Mouse (Mus musculus) limb, embryonic 10.5 days (tissue): ENCODE measurements around the gene Zc3hc1. TPM values are rescaled to one million over a fixed set of nuclear protein-coding genes. Genes with fewer than 3 reads are reported as not detected.

Experiments used
- DNase-seq: peaks from one replicate; pipeline ENCODE4 v3.0.0-alpha.2; 2017; ENCODE audit warnings: low spot score
- H3K27ac ChIP-seq: fragments of 300-500 bp; sonication (generic); 2 replicates; pipeline ENCODE4 v1.5.1; 2016; ENCODE audit warnings: mild to moderate bottlenecking
- H3K27me3 ChIP-seq: fragments of 300-500 bp; sonication (generic); 2 replicates; pipeline ENCODE4 v1.6.1; 2016; ENCODE audit warnings: low read depth, mild to moderate bottlenecking; ENCODE audit not compliant: poor library complexity, severe bottlenecking
- H3K36me3 ChIP-seq: fragments of 300-500 bp; sonication (generic); 2 replicates; pipeline ENCODE4 v1.6.1; 2016; ENCODE audit warnings: mild to moderate bottlenecking, moderate library complexity
- H3K4me1 ChIP-seq: fragments of 300-500 bp; sonication (generic); 2 replicates; pipeline ENCODE4 v1.6.1; 2016
- H3K4me3 ChIP-seq: fragments of 300-500 bp; sonication (generic); 2 replicates; pipeline ENCODE4 v1.5.1; 2016; ENCODE audit warnings: mild to moderate bottlenecking, moderate library complexity
- H3K9me3 ChIP-seq: fragments of 300-500 bp; sonication (generic); replicated peaks from 2 replicates; pipeline ENCODE4 v1.6.1; 2016; ENCODE audit warnings: mild to moderate bottlenecking
- WGBS: fragments of 180-500 bp; shearing (Covaris S2); methylation state at CpG from one replicate; pipeline ENCODE4 v1.1.7; 2016; 5-methylcytosine and 5-hydroxymethylcytosine counted together
- polyA plus RNA-seq: library from polyadenylated mRNA; unstranded; fragments of >200 nt; fragmentation: Nextera tagmentation; extraction: Ambion mirVana; gene quantifications from 2 replicates; pipeline ENCODE4 v1.2.1, GENCODE M21; 2016

The Zc3hc1 gene
- 91.3 and 95.9 TPM in 2 replicates for polyA plus RNA-seq

DNA sequence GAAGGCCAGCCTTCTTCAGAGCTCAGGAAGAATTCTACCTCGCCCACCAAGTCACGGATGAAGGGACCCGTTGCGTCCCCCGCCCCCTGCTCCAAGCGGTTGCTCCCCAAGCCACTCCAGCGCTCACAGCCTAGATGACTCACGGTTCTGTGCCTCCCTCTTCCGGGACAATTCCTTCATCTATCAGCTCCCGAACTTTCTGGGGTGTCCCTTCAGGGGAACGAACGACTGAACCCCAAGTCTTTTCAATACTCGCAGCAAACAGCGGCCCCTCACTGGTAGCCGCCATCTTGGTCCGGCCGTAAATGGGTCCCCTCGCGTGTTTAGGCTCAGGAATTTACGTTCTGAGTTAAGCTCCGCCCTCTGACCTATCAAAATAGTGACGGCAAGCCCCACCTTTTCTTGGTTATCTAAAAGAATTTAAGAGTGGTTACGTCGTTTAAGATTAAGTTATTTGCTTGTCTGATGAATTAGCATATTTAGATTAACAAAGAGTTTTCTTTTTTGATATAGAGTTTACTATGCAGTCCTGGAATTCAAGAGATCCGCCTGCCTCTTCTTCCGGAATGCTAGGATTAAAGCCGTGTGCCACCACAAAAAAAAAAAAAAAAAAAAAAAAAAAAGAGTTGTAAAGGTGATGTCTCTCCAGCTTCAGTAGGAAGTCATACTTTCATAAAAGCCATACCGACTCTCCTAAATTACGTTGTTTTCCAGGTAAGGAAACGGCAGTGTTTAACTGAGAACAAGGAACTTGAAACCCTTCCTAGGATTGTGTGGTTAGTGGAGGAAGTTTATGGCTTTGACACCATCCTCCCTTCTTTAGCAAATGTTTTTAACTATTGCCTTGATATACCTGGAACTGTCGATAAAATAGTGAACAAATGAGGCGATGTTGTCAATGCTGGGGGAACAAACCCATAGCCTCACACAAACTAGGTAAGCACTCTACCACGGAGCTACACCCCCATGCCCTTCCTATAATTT lies at the start of gene Zc3hc1:
Gene Zc3hc1 (minus strand): TSS at position 315 of the 984 bp plus-strand sequence.
- peaks cover 5% of the 10 kb centered on the region; the same call in 1 of the 2 replicates for H3K4me1 ChIP-seq
- no peaks in the 10 kb centered on the region for H3K27me3 ChIP-seq
- peak within 1 kb of the TSS; percentile 86 for H3K27ac ChIP-seq
- 19% methylated on average over 33 of the region's 33 CpGs for WGBS
- peaks cover 14% of the 10 kb centered on the region for H3K36me3 ChIP-seq
- peak within 1 kb of the TSS; percentile 71 for H3K4me3 ChIP-seq
- peak; percentile 82 for DNase-seq
- H3K9me3 ChIP-seq: no peaks in the 10 kb centered on the region

DNA sequence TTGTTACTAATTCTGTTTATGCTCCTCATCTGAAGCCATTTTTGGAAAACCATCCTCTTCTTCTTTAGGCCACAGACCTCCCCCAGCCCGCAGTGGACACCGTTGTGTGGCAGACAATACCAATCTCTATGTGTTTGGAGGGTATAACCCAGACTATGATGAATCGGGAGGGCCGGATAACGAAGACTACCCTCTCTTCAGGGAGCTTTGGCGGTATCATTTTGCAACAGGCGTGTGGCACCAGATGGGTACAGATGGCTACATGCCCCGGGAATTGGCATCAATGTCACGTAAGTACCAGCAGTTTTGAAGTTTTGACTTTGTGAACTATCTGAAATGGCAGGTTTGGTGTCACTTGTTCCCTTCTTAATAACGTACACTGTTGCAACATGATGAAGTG lies 48.7 kb upstream of the Zc3hc1 start:
- Histone ChIP-seq H3K27ac (no peak overlapping the region), H3K4me3 (no peak overlapping the region), H3K4me1 (peaks cover 3% of the 10 kb centered on the region; the same call in 1 of the 2 replicates), H3K27me3 (no peaks in the 10 kb centered on the region), H3K36me3 (peaks cover 64% of the 10 kb centered on the region), H3K9me3 (no peaks in the 10 kb centered on the region)
- WGBS: 96% methylated on average over 10 of the region's 10 CpGs
- no peak for DNase-seq

GRCm38 (mm10) chr6:30437054-30437453 lies 46.2 kb upstream of the Zc3hc1 start:
- H3K36me3 ChIP-seq: peaks cover 56% of the 10 kb centered on the region
- H3K27me3 ChIP-seq: no peaks in the 10 kb centered on the region
- H3K9me3 ChIP-seq: no peaks in the 10 kb centered on the region
- no peak overlapping the region for H3K4me3 ChIP-seq
- 79% methylated on average over 3 of the region's 3 CpGs for WGBS
- no peak for DNase-seq
- H3K27ac ChIP-seq: no peak overlapping the region
- H3K4me1 ChIP-seq: peaks cover 3% of the 10 kb centered on the region; the same call in 1 of the 2 replicates

- DNase-seq: no peak
- H3K27ac ChIP-seq: no peak overlapping the region
- peaks cover 3% of the 10 kb centered on the region; the same call in 1 of the 2 replicates for H3K4me1 ChIP-seq
- 94% methylated on average over 3 of the region's 3 CpGs for WGBS
- H3K36me3 ChIP-seq: peaks cover 51% of the 10 kb centered on the region
- H3K4me3 ChIP-seq: no peak overlapping the region
- H3K27me3 ChIP-seq: no peaks in the 10 kb centered on the region
- H3K9me3 ChIP-seq: no peaks in the 10 kb centered on the region
Observed at GRCm38 (mm10) chr6:30436476-30436875, 45.6 kb upstream of the Zc3hc1 start.

DNA sequence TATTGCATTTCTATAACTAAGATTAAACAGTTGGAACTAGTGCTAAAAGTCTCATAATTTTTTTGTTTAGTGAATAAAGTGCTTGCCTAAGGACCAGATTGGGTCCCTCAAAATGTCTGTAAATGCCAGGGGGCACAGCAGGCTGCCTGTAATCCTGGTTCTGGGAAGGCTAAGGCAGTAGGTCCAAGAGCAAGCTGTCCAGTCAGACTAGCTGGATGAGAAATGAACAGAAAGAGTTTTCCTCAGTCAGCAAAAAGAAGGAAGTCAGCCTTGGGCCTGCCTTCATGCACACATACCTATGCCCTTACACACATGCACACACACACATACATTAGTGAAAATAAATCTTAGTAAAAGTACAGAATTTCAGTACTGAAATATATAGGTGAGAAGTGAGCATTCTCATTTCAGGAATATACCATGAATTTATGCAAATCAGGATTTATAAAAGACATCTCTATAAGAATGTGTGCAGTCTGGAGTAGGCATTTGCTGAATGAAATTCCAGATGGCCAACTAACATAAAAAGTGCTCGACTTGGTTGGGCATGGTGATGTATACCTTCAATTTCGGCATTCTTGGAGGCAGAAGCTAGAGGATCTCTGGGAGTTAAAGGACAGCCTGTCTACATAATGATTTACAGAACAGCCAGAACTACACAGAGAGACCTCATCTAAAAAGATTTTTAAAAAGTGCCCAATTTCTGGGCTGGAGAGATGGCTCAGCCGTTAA lies 41.8 kb upstream of the Zc3hc1 start:
- H3K4me1 ChIP-seq: peaks cover 3% of the 10 kb centered on the region; the same call in 1 of the 2 replicates
- WGBS: 73% methylated on average over 3 of the region's 3 CpGs
- no peak overlapping the region for H3K4me3 ChIP-seq
- no peaks in the 10 kb centered on the region for H3K9me3 ChIP-seq
- no peak overlapping the region for H3K27ac ChIP-seq
- no peak for DNase-seq
- H3K27me3 ChIP-seq: no peaks in the 10 kb centered on the region
- peaks cover 41% of the 10 kb centered on the region for H3K36me3 ChIP-seq

DNA sequence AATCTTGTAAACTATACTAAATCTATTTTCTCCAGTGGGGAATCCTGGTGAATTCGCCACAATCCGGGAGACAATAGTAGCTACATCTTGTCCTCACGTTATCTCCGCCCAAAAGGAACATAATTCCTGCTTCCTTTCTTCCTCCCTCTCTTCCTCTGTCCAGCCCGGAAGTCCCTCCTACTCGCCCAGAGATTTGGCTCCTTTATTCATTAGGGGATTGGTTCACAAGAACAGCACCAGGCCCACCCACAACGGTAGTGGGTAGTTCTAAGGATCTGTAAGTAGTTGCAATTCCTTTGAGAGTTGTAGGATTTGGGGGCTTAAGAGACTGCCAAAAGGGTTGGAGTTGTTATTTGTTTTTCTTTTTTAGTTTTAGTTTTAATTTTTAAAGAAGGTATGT lies 26.0 kb upstream of the Zc3hc1 start:
- no peaks in the 10 kb centered on the region for H3K9me3 ChIP-seq
- peaks cover 75% of the 10 kb centered on the region for H3K36me3 ChIP-seq
- H3K4me1 ChIP-seq: no peaks in the 10 kb centered on the region
- 89% methylated on average over 7 of the region's 7 CpGs for WGBS
- H3K27ac ChIP-seq: no peak overlapping the region
- no peaks in the 10 kb centered on the region for H3K27me3 ChIP-seq
- H3K4me3 ChIP-seq: no peak overlapping the region
- DNase-seq: no peak

DNA sequence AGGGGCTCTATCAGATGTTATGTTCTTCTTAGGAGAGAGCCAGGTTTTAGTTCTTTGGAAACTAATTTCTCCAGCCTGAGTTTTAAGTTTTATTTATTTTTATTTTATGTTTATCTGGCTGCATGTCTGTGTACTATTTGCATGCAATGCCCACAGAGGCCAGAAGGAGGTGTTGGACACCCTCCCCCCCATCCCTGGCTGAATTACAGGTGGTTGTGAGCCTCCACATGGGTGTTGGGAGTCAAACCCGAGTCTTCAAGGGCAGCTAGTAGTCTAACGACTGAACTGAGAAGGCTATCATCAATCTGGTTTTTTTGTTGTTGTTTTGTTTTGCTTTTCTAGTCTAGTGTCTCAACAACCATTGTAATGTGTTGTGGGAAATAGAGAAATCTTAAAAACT lies 25.3 kb upstream of the Zc3hc1 start:
- no peaks in the 10 kb centered on the region for H3K4me1 ChIP-seq
- H3K27ac ChIP-seq: no peak overlapping the region
- H3K9me3 ChIP-seq: no peaks in the 10 kb centered on the region
- no peaks in the 10 kb centered on the region for H3K27me3 ChIP-seq
- peaks cover 68% of the 10 kb centered on the region for H3K36me3 ChIP-seq
- 94% methylated on average over 2 of the region's 2 CpGs for WGBS
- DNase-seq: no peak
- H3K4me3 ChIP-seq: no peak overlapping the region

GRCm38 (mm10) chr6:30411311-30411710 lies 20.5 kb upstream of the Zc3hc1 start:
- no peak for DNase-seq
- H3K4me3 ChIP-seq: no peak overlapping the region
- H3K4me1 ChIP-seq: no peaks in the 10 kb centered on the region
- no peaks in the 10 kb centered on the region for H3K27me3 ChIP-seq
- 89% methylated on average over 4 of the region's 4 CpGs for WGBS
- no peaks in the 10 kb centered on the region for H3K9me3 ChIP-seq
- peaks cover 54% of the 10 kb centered on the region for H3K36me3 ChIP-seq
- H3K27ac ChIP-seq: no peak overlapping the region

DNA sequence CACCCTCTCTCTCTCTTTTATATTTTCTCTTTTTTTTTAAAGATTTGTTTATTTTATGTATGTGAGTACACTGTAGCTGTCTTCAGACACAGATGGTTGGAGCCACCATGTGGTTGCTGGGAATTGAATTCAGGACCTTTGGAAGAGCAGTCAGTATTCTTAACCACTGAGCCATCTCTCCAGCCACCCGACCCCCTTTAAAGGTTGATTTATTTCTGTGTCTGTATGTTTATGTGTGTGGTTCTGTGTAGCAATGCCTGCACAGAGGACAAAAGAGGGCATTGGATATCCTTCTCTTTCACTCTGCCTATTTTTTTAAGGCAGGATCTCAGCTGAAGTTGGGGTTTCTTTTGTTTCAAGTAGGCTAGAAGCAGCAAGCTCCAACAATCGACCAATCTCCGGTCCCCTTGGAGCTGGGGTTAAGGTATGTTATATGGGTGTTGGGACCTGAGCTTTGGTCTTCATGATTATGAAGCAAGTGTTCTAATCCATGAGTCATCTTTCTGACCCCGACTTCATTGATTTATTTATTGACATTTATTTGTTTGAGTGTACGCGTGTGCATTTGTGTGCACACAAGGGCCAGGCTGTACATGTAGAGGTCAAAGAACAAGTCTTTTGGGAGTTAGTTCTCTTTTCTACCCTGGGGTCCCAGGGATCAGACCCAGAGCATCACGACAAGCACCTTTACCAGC lies 18.7 kb upstream of the Zc3hc1 start:
- peaks cover 51% of the 10 kb centered on the region for H3K36me3 ChIP-seq
- H3K4me3 ChIP-seq: no peak overlapping the region
- no peaks in the 10 kb centered on the region for H3K27me3 ChIP-seq
- 91% methylated on average over 7 of the region's 7 CpGs for WGBS
- H3K27ac ChIP-seq: no peak overlapping the region
- no peak for DNase-seq
- H3K9me3 ChIP-seq: no peaks in the 10 kb centered on the region
- peaks cover 4% of the 10 kb centered on the region; the same call in 1 of the 2 replicates for H3K4me1 ChIP-seq

GRCm38 (mm10) chr6:30408276-30408675 lies 17.4 kb upstream of the Zc3hc1 start:
- peaks cover 46% of the 10 kb centered on the region for H3K36me3 ChIP-seq
- DNase-seq: no peak
- H3K27ac ChIP-seq: no peak overlapping the region
- 92% methylated on average over 4 of the region's 4 CpGs for WGBS
- peaks cover 13% of the 10 kb centered on the region for H3K4me1 ChIP-seq
- H3K27me3 ChIP-seq: no peaks in the 10 kb centered on the region
- no peaks in the 10 kb centered on the region for H3K9me3 ChIP-seq
- no peak overlapping the region for H3K4me3 ChIP-seq

DNA sequence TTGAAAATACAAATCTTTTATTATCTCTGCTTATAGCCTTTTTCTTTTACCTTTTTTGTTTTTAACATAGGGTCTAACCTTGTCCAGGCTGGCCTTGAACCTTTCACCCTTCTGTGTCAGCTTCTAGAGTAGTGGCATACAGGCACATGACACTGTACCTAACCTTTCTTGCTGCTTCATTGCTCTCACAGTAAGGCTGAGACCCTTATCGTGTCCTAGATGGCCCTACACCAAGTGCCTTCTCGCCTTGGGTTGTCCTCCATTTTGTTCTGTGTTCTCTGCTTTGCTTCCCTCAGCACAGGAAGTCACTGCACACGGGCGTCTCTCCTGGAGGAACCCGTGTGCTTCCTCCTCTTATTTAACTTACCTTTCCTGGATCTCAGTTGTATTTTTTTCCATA lies 13.8 kb upstream of the Zc3hc1 start:
- Histone ChIP-seq H3K9me3 (no peaks in the 10 kb centered on the region), H3K4me1 (peaks cover 22% of the 10 kb centered on the region), H3K27me3 (no peaks in the 10 kb centered on the region), H3K36me3 (peaks cover 31% of the 10 kb centered on the region), H3K27ac (peak overlapping the region; percentile 98; the same call in 1 of the 2 replicates), H3K4me3 (no peak overlapping the region)
- WGBS: 88% methylated on average over 5 of the region's 5 CpGs
- no peak for DNase-seq

DNA sequence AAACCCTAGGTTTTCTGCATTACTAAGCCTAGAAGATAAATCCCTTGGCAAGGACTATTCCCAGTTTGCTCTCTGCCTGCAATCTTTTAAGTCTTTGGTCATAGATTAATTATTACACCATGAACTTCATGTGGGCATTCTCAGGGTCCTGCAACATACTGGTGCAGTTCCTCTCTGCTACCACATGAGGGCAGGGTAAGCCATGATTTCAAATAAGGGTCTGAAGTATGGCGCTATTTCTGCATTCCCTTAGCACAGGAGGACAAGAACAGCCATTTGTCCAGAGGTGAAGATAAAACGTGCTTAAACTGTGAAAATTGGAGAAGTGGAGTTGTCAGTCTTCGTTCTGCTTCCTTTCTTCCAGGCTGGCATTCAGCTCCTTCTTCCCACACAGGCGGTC lies 12.6 kb upstream of the Zc3hc1 start:
- H3K36me3 ChIP-seq: peaks cover 25% of the 10 kb centered on the region
- H3K27me3 ChIP-seq: no peaks in the 10 kb centered on the region
- peak overlapping the region; percentile 100 for H3K4me3 ChIP-seq
- H3K9me3 ChIP-seq: no peaks in the 10 kb centered on the region
- DNase-seq: peak; percentile 57
- H3K4me1 ChIP-seq: peaks cover 22% of the 10 kb centered on the region
- H3K27ac ChIP-seq: peak overlapping the region; percentile 98
- whole genome bisulfite sequencing: 21% methylated on average over 4 of the region's 4 CpGs
